In genomic region chr5:148598376-148598775, GRCm38 (mm10) we compare ENCODE assay signal across 11 mouse cellular contexts. TPM values are rescaled to one million over a fixed set of nuclear protein-coding genes. Genes with fewer than 3 reads are reported as not detected.
DNase-seq lines count a peak whose midpoint lies in the region; ATAC-seq and TF ChIP-seq lines count a peak whose summit lies in the region.
"Had no signal": no experiment of that assay in that cellular context is flagged by ENCODE, and none has a peak within 500 bp of the region (broad histone marks: within the 10 kb centered on the region; RNA-seq: fewer than 3 reads in every experiment).

No protein-coding gene starts in this region.

- H3K27me3 ChIP-seq in limb, embryonic 13.5 days: no peaks in the 10 kb centered on the region
- no peaks in the 10 kb centered on the region for H3K27me3 ChIP-seq in stomach, postnatal 0 days (ENCODE audit: control insufficient read depth, insufficient read depth, low read length)

- no peak for TF ChIP-seq CTCF in stomach, postnatal 0 days (IDR thresholded peaks at IDR 0.05; ENCODE audit: low read depth)
- TF ChIP-seq CTCF in left cerebral cortex, adult 2 months (IDR thresholded peaks at IDR 0.05): no peak

- no peak overlapping the region for H3K4me3 ChIP-seq in limb, embryonic 13.5 days
- no peak overlapping the region for H3K4me3 ChIP-seq in stomach, postnatal 0 days (ENCODE audit: low read depth, low read length)
- no peak overlapping the region for H3K4me3 ChIP-seq in left cerebral cortex, adult 2 months
- H3K4me3 ChIP-seq: forebrain, embryonic 10.5 days had no signal

- peaks cover 16% of the 10 kb centered on the region; the same call in 1 of the 2 replicates for H3K4me1 ChIP-seq in limb, embryonic 13.5 days
- no peaks in the 10 kb centered on the region for H3K4me1 ChIP-seq in stomach, postnatal 0 days (replicated peaks; ENCODE audit: control insufficient read depth, insufficient read depth)

- ATAC-seq in limb, embryonic 13.5 days (ENCODE audit: low FRiP score, low read depth): peak; percentile 72; the same call in 1 of the 2 replicates
- peak; percentile 38; the same call in 1 of the 2 replicates for ATAC-seq in stomach, postnatal 0 days (ENCODE audit: low FRiP score, low TSS enrichment)

- no peak for TF ChIP-seq EP300 in stomach, postnatal 0 days (optimal IDR thresholded peaks at IDR 0.05)

- H3K9me3 ChIP-seq in limb, embryonic 13.5 days: no peaks in the 10 kb centered on the region
- H3K9me3 ChIP-seq in stomach, postnatal 0 days (ENCODE audit: control insufficient read depth, low read length): no peaks in the 10 kb centered on the region
- H3K9me3 ChIP-seq: forebrain, embryonic 10.5 days had no signal

- intact Hi-C loops in left cerebral cortex, adult 2 months (cut with DNase I): no loop called here

- H3K9ac ChIP-seq in limb, embryonic 13.5 days: no peak overlapping the region
- no peak overlapping the region for H3K9ac ChIP-seq in stomach, postnatal 0 days (ENCODE audit: low read length)

- 21% methylated on average over 9 of the region's 9 CpGs for WGBS in limb, embryonic 13.5 days
- 48% methylated on average over 9 of the region's 9 CpGs for WGBS in stomach, postnatal 0 days

- 0 out of 2 replicates have a peak overlapping the region, but pooled peaks have one; percentile 7 for H3K4me2 ChIP-seq in limb, embryonic 13.5 days (replicated peaks)
- no peak overlapping the region for H3K4me2 ChIP-seq in stomach, postnatal 0 days (replicated peaks; ENCODE audit: low read depth)
- H3K4me2 ChIP-seq: liver, embryonic 11.5 days had no signal

- H3K36me3 ChIP-seq in limb, embryonic 13.5 days: no peaks in the 10 kb centered on the region
- H3K36me3 ChIP-seq in stomach, postnatal 0 days (ENCODE audit: control insufficient read depth, insufficient read depth, low read length): no peaks in the 10 kb centered on the region
- H3K36me3 ChIP-seq: forebrain, embryonic 10.5 days had no signal

- DNase-seq in lung, adult 18-20 months: peak; percentile 38 to 65
- DNase-seq in lung, postnatal 14 days: no peak
- DNase-seq in kidney, adult 8-10 months: peak; percentile 72 to 80
- peak; percentile 40 for DNase-seq in stomach, postnatal 0 days (ENCODE audit: low spot score)
- DNase-seq in cerebellum, adult 11-12 months: no peak
- DNase-seq in thymus, postnatal 25 days: no peak
- no peak for DNase-seq in left cerebral cortex, adult 2 months (ENCODE audit: extremely low spot score in 1 of 2, low spot score in 2 of 2)
- DNase-seq: cerebellum, postnatal 14 days had no signal

- no peak overlapping the region; the same call in 1 of the 2 replicates for H3K27ac ChIP-seq in limb, embryonic 13.5 days
- no peak overlapping the region for H3K27ac ChIP-seq in stomach, postnatal 0 days (replicated peaks)
- no peak overlapping the region for H3K27ac ChIP-seq in left cerebral cortex, adult 2 months
- H3K27ac ChIP-seq: forebrain, embryonic 10.5 days had no signal

RNA-seq across cellular contexts. Expression of gene Ubl3, which starts 45.8 kb away (rescaled TPM):
- 68.1 and 69.7 TPM in 2 replicates for polyA plus RNA-seq in limb, embryonic 13.5 days (2015; fragmentation: Nextera tagmentation; extraction: Ambion mirVana)
- polyA plus RNA-seq in stomach, postnatal 0 days (2015; fragmentation: Nextera tagmentation; extraction: Ambion mirVana): 117 and 123 TPM in 2 replicates
- total RNA-seq in left cerebral cortex, adult 2 months (2021): 100 to 1,000 TPM; 234 to 252 TPM

Comparison
In these comparisons a context has a peak if more than half of its experiments do, and no peak if none do; other contexts are left out.
1. DNase-seq: peak in lung, adult 18-20 months (2 of 2), kidney, adult 8-10 months (2 of 2) and stomach, postnatal 0 days (single experiment); none in lung, postnatal 14 days (single experiment), cerebellum, adult 11-12 months (single experiment), thymus, postnatal 25 days (single experiment) and left cerebral cortex, adult 2 months (0 of 2).